Mouse (Mus musculus) liver, embryonic 14.5 days (tissue): ENCODE measurements around the gene Myh1.

Experiments
- CTCF ChIP-seq: IDR thresholded peaks from 2 replicates; pipeline ENCODE4 v1.5.1; 2016; ENCODE audit warnings: antibody characterized with exemption, low read depth, control low read depth
- EP300 ChIP-seq: IDR thresholded peaks from 2 replicates; pipeline ENCODE4 v1.6.1; 2016; ENCODE audit warnings: antibody characterized with exemption, low read depth

- no peak for TF ChIP-seq CTCF
- TF ChIP-seq EP300 = no peak
These were observed 48.7 kb upstream of the Myh1 start for GRCm38 (mm10) chr11:67151159-67151558.
